Mouse (Mus musculus) lung, adult 2 months (tissue): Measurements from ENCODE around the gene Adgrv1.
"Not testable (repeated sequence)": the region's sequence is repeated elsewhere in the genome, so short reads cannot be mapped to it uniquely, and the experiment has no call there.

Source experiments
- CTCF ChIP-seq: fragments of 200-500 bp; IDR thresholded peaks from 2 replicates; pipeline ENCODE4 v1.5.1; 2011; ENCODE audit warnings: mild to moderate bottlenecking, low read length, control low read depth; ENCODE audit not compliant: insufficient read depth
- POLR2A ChIP-seq: fragments of 200-500 bp; IDR thresholded peaks from 2 replicates; pipeline ENCODE4 v1.6.1; 2011; ENCODE audit warnings: low read depth, mild to moderate bottlenecking, control low read depth, low read length, borderline replicate concordance; ENCODE audit errors: extremely low read depth

GRCm38 (mm10) chr13:81627861-81628260, 5.1 kb downstream of the Adgrv1 start:
- not testable (repeated sequence) for TF ChIP-seq POLR2A, CTCF
